Mouse (Mus musculus) lung, postnatal 25 days (tissue): ENCODE results near the gene Ppm1j.
"Not testable (repeated sequence)": the region's sequence is repeated elsewhere in the genome, so short reads cannot be mapped to it uniquely, and the experiment has no call there.

Source experiments
- DNase-seq: peaks from one replicate; pipeline ENCODE4 v3.0.0; 2022; ENCODE audit warnings: low spot score

Gene Ppm1j

DNA sequence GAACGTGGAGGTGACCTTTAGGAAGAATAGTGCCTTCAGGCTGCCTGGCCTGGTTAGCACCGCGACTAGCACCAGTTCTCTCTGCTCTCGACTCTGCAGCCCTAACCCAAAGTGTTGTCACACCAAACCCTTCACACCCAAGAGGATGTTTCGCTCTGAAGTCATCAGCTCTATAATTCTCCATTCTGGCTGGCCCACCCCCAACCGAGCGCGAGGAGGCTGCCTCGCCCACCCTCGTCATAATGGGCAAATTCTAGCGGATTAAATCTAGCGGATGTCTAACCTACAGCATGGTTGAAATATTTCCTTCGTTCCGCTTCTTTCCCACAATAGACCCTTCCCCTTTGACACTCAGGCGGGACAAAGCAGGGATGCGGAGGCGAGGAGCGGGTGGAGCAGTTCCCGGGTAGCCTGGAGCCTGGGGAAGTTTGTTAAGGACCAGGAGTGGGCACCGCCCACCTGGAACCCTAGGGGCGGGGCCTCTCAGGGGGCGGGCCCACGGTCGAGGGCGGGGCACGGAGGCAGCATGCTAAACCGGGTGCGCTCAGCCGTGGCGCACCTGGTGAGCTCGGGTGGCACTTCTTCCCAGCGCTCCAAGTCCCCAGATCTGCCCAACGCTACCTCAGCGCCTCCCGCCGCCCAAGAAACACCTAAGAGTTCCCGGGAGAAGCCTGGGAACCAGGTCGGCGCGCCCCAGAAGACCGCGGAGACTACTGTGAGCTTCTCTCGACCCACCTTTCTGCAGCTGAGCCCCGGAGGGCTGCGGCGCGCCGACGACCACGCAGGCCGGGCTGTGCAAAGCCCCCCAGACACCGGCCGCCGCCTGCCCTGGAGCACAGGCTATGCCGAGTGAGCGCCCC is at the start of gene Ppm1j:
Gene Ppm1j, plus strand, starts transcription at position 496 of the 860 bp plus-strand sequence.
- peak; percentile 76 for DNase-seq

DNA sequence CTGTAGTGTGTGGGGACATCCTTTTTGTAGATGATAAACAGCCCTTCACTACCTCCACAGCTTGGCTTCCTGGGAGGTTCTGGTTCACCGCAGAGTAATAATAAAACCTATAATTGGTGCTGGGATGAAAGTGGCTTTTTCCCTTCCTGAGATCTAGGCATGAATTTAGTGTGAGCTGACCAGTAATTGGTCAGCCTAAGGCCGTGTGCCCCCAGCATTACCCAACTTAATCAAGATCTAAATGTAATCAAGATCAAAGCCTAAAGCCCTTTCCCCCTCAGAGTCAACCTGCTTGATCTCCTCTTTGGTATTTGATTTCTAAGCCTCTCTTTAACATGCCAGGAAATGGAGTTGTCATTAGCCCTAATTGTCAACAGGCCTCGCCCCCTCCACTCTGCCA is 47.9 kb upstream of the Ppm1j start:
- DNase-seq: no peak

- no peak for DNase-seq
These were observed 46.2 kb upstream of the Ppm1j start for GRCm38 (mm10) chr3:104734654-104735053.

DNA sequence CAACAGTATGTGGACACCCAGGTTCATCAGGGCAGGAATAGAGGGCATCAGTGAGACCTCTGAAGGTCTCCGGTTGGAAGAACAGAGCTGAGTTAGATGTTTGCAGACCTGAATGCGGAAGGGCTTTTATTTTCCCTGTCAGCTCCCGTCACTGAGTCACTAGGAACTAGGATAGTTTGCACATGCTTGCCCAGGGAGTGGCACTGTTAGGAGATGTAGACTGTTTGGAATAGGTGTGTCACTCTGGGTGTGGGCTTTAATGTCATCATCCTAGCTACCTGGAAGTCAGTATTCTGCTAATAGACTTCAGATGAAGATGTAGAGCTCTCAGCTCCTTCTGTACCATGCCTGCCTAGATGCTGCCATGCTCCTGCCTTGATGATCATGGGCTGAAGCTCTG is 38.9 kb upstream of the Ppm1j start:
- DNase-seq: no peak

GRCm38 (mm10) chr3:104743161-104743560 is 37.7 kb upstream of the Ppm1j start:
- no peak for DNase-seq

GRCm38 (mm10) chr3:104743864-104744263 is 37.0 kb upstream of the Ppm1j start:
- DNase-seq: no peak

DNA sequence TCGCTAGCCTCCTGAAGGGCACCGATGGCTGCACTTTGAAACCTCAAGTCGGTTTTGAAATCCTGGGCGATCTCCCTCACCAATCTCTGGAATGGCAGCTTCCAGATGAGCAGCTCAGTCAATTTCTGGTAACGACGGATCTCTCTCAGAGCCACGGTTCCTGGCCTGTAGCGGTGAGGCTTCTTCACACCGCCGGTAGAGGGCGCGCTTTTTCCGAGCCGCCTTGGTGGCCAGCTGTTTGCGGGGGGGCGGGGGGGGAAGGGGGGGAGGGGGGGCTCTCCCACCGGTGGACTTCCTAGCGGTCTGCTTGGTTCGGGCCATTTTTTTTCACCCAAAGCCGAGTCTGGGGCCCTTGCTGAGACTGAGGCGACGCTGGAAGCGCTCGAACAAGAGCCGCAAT is 28.0 kb upstream of the Ppm1j start:
- DNase-seq: not testable (repeated sequence)

GRCm38 (mm10) chr3:104758406-104758805 is 22.4 kb upstream of the Ppm1j start:
- DNase-seq: peak; percentile 48

GRCm38 (mm10) chr3:104758869-104759268 is 22.0 kb upstream of the Ppm1j start:
- DNase-seq: no peak

- not testable (repeated sequence) for DNase-seq
These were observed 18.6 kb upstream of the Ppm1j start for GRCm38 (mm10) chr3:104762103-104762863.

DNA sequence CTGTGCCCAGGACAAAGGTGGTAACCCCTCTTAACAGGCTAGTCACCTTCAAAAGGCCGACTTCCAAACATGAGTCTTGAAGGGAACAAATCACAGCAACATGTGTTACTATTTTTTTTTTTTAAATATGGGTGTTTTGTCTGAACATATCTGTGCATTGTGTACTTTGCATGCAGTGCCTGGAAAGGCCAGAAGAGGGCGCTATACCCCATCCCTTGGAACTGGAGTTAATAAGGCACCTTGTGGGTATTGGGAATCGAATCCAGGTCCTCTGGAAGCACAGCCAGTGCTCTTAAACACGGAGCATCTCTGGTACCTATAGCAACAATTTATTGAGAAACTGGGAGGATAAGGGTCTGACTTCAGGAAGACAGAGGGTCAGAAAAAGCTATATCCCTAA is 15.8 kb upstream of the Ppm1j start:
- DNase-seq: no peak

DNA sequence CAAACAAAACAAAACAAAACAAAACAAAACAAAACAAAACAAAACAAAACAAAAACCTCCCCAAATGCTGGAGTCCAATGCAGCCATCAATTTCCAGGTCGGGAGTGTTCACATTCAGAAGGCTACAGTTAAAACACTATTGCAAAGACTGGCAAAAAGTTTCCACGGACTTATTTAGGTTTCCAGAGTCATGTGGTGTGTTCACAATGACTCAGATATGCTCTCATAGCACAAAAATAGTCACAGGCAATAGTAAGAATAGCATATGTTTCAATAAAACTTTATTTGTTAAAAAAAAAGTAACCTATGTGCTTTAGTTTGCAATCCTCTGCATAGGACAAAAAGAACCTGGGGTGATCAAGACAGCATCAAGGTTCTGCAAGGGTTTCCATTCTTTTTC is 13.7 kb upstream of the Ppm1j start:
- DNase-seq: no peak

GRCm38 (mm10) chr3:104767716-104768115 is 13.1 kb upstream of the Ppm1j start:
- no peak for DNase-seq

DNA sequence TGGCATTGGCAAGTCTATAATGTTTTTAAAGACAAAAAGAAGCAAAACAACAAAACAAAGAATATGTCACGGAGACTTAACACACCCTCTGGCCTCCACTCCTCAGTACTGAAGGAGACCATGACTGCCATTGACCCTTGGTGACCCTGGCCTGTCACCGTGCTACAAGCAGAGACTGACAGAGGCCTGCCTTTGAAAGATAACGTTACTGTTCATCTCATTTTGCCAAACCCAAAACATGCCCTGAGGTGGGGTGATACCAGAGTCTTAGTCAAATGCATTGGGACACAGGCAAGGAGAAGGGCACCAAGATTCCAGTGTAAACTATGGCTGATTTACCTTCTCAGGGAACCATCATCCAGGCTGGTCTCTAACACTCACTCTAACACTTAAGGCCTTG is 11.7 kb upstream of the Ppm1j start:
- no peak for DNase-seq

DNA sequence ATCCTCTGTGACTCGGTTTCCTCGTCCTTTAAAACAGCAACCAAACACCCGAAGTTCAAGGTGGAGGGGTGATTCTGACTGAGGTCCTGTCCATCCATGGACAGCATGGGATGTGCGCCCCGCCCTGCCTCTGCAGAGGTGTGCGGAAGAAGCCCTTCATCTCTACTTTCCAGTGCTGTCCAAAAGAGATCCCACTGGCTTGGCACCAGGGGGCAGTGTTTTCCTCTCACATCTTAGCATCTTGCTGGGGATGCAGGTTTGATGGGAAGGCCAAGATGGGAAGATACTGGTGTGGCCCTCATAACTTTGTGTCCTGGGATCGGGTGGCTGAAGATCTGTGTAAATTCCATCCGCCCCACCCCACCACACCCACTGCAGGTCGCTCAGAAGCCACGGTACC is 10.8 kb upstream of the Ppm1j start:
- no peak for DNase-seq

DNA sequence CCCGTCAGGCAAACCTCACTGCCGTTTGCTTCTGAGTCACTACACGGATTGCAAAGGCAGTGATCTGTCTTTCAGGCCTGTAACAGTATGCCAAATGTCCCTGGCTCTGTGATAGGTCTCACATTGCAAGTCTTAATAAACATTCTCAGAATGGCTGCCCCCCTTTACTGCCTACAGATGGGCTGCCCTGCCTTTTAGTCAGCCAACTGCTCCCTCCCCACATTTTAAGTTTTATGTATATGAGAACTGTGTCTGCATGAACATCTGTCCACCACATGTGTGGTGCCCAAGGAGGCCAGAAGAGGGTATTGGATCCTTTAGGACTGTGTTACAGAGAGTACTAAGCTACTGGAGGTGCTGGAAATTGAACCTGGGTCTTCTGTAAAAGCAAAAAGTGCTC is 9.9 kb upstream of the Ppm1j start:
- DNase-seq: no peak

- DNase-seq: no peak
These were observed 9.4 kb upstream of the Ppm1j start for GRCm38 (mm10) chr3:104771460-104771859.

- DNase-seq: no peak
These were observed 7.6 kb upstream of the Ppm1j start for GRCm38 (mm10) chr3:104773301-104773700.

GRCm38 (mm10) chr3:104777342-104777741 is 3.5 kb upstream of the Ppm1j start:
- no peak for DNase-seq

DNA sequence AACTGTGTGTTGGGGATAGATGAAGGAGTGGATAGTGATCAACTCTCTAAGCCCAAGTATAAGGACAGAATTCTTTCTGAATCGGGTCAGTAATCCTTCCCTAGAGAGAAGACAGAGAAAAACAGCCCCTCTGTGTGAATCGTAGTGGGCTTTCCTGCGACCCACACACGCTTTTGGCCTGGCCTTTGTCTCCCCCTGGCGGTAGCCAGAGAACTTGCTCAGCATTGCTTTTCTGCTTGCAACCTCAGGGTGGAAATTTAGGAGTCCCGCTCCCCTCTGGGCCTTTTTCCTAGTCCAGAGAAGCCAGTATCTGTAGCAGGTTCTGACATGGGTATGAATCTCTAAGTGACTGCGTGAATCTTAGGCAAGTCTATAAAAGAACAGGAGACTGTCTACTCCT is 907 bp upstream of the Ppm1j start:
- no peak for DNase-seq

GRCm38 (mm10) chr3:104781471-104781903 is 631 bp downstream of the Ppm1j start, which contains the start of gene Fam19a3:
TSS of gene Fam19a3 (minus strand) at chr3:104781840.
- DNase-seq: no peak

- DNase-seq: no peak
These were observed 1.3 kb downstream of the Ppm1j start for GRCm38 (mm10) chr3:104782061-104782681.
